Mouse (Mus musculus) hindbrain, embryonic 10.5 days (tissue): ENCODE data around the gene 2810004N23Rik. TPM values are rescaled to one million over a fixed set of nuclear protein-coding genes. Genes with fewer than 3 reads are reported as not detected.
A peak's percentile ranks its signal among the peaks of the same experiment; 100 is the strongest.

ENCODE experiments used
- DNase-seq: peaks from one replicate; pipeline ENCODE4 v3.0.0-alpha.2; 2017; ENCODE audit warnings: low spot score
- H3K27ac ChIP-seq: fragments of 300-500 bp; sonication (generic); 2 replicates; pipeline ENCODE4 v1.5.1; 2016; ENCODE audit warnings: mild to moderate bottlenecking, moderate library complexity
- H3K27me3 ChIP-seq: fragments of 300-500 bp; sonication (generic); 2 replicates; pipeline ENCODE4 v1.6.1; 2016; ENCODE audit warnings: mild to moderate bottlenecking; ENCODE audit not compliant: poor library complexity, insufficient read depth, severe bottlenecking
- H3K36me3 ChIP-seq: fragments of 300-500 bp; sonication (generic); 2 replicates; pipeline ENCODE4 v1.6.1; 2016; ENCODE audit warnings: mild to moderate bottlenecking, moderate library complexity
- H3K4me1 ChIP-seq: fragments of 300-500 bp; sonication (generic); replicated peaks from 2 replicates; pipeline ENCODE4 v1.6.1; 2016; ENCODE audit warnings: mild to moderate bottlenecking
- H3K4me3 ChIP-seq: fragments of 300-500 bp; sonication (generic); 2 replicates; pipeline ENCODE4 v1.5.1; 2016; ENCODE audit warnings: mild to moderate bottlenecking, moderate library complexity
- H3K9me3 ChIP-seq: fragments of 300-500 bp; sonication (generic); 2 replicates; pipeline ENCODE4 v1.6.1; 2016; ENCODE audit warnings: mild to moderate bottlenecking, moderate library complexity
- WGBS: fragments of 180-500 bp; shearing (Covaris S2); methylation state at CpG from one replicate; pipeline ENCODE4 v1.1.7; 2016; 5-methylcytosine and 5-hydroxymethylcytosine counted together
- polyA plus RNA-seq: library from polyadenylated mRNA; unstranded; fragments of >200 nt; fragmentation: Nextera tagmentation; extraction: Ambion mirVana; gene quantifications from 2 replicates; pipeline ENCODE4 v1.2.1, GENCODE M21; 2016

2810004N23Rik gene
- polyA plus RNA-seq, 1 experiment from 2014 or later = 51.4 TPM

- H3K4me3 ChIP-seq = no peak overlapping the region
- peaks cover 3% of the 10 kb centered on the region; the same call in 1 of the 2 replicates for H3K36me3 ChIP-seq
- peaks cover 11% of the 10 kb centered on the region for H3K4me1 ChIP-seq
- DNase-seq = peak; percentile 8
- no peaks in the 10 kb centered on the region for H3K27me3 ChIP-seq
- 50% methylated on average over 9 of the region's 9 CpGs for WGBS
- H3K9me3 ChIP-seq = no peaks in the 10 kb centered on the region
- H3K27ac ChIP-seq = 0 out of 2 replicates have a peak overlapping the region, but pooled peaks have one; percentile 35
Measured at GRCm38 (mm10) chr8:124810689-124811394, 52.1 kb downstream of the 2810004N23Rik start.

GRCm38 (mm10) chr8:124810056-124810610 is 52.8 kb downstream of the 2810004N23Rik start:
- Histone ChIP-seq H3K9me3 (no peaks in the 10 kb centered on the region), H3K27ac (no peak overlapping the region)
- 60% methylated on average over 5 of the region's 5 CpGs for WGBS

DNA sequence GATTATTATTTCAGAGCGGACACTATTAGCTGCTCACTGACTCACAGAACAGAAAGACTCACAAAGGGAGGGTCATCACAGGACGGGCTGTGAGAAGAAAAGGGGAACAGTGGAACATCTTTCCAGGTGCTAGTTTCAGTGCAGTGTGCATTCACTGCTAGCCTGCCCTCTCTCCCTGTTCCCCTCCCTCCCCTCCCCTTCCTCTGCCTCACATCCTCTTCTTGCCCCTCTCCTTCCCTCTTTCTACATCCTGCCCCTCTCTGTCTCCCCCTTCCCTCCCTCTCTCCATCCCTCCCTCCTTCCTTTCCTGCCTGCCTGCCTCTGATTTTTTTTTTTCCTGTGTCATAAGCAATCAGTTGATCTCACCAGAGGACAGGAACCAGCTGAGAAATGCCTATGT is 53.5 kb downstream of the 2810004N23Rik start:
- Histone ChIP-seq H3K27ac (no peak overlapping the region), H3K4me1 (peaks cover 11% of the 10 kb centered on the region), H3K4me3 (no peak overlapping the region), H3K36me3 (no peaks in the 10 kb centered on the region), H3K9me3 (no peaks in the 10 kb centered on the region), H3K27me3 (no peaks in the 10 kb centered on the region)
- no peak for DNase-seq
- WGBS = 55% methylated on average over 2 of the region's 2 CpGs

More at GRCm38 (mm10) chr8:124810056-124810610, 52.8 kb downstream of the 2810004N23Rik start:
- Histone ChIP-seq H3K4me1 (peaks cover 11% of the 10 kb centered on the region), H3K4me3 (no peak overlapping the region), H3K27me3 (no peaks in the 10 kb centered on the region), H3K36me3 (no peaks in the 10 kb centered on the region)
- DNase-seq = no peak

DNA sequence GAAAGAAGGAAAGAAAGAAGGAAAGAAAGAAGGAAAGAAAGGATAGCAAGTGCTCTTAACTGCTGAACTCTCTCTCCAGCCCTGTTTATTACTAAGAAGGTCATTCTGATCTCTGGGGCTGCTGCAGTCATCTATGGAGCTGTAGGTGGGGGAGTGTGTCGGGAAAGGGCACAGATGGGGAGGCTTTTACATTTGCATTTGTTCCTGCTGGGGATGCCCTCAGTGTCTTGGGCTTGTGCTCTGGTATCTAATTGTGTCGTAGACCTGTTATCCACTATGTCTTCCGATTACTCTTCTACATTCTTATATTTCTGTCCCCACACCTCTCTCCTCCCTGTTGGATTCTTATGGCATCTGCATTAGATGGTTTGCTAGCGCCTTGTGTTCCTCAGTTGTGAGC is 56.9 kb downstream of the 2810004N23Rik start:
- no peaks in the 10 kb centered on the region for H3K36me3 ChIP-seq
- peaks cover 8% of the 10 kb centered on the region for H3K4me1 ChIP-seq
- no peaks in the 10 kb centered on the region for H3K9me3 ChIP-seq
- peaks cover 9% of the 10 kb centered on the region; the same call in 1 of the 2 replicates for H3K27me3 ChIP-seq
- WGBS = 83% methylated on average over 4 of the region's 4 CpGs
- DNase-seq = no peak
- H3K4me3 ChIP-seq = no peak overlapping the region
- H3K27ac ChIP-seq = no peak overlapping the region

GRCm38 (mm10) chr8:124803824-124804702 is 58.9 kb downstream of the 2810004N23Rik start:
- Histone ChIP-seq H3K27me3 (peaks cover 9% of the 10 kb centered on the region; the same call in 1 of the 2 replicates), H3K36me3 (no peaks in the 10 kb centered on the region), H3K4me1 (no peaks in the 10 kb centered on the region), H3K4me3 (no peak overlapping the region), H3K27ac (no peak overlapping the region), H3K9me3 (no peaks in the 10 kb centered on the region)
- WGBS = 68% methylated on average over 12 of the region's 12 CpGs
- no peak for DNase-seq

DNA sequence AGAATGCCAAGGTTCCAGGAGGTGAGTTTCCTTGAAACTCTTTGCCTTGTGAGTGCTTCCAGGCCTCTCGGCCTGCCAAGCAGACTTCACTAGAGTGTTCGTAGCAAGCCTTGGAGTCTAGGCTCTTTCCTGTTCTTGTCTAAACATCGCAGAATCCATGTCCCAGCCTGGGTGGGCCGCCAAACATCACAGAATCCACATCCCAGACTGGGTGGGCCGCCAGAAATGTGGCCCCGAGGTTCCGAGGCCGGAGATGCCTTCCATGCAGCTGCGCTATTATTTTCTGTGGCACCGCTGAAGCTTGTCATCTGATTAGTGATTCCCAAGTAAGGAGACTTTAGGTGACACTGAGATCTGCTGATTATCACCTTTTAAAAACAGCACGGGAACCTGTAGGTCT is 62.4 kb downstream of the 2810004N23Rik start:
- Histone ChIP-seq H3K4me3 (no peak overlapping the region), H3K4me1 (no peaks in the 10 kb centered on the region), H3K36me3 (no peaks in the 10 kb centered on the region), H3K27me3 (peaks cover 40% of the 10 kb centered on the region), H3K9me3 (no peaks in the 10 kb centered on the region), H3K27ac (no peak overlapping the region)
- 46% methylated on average over 11 of the region's 11 CpGs for WGBS
- DNase-seq = no peak

DNA sequence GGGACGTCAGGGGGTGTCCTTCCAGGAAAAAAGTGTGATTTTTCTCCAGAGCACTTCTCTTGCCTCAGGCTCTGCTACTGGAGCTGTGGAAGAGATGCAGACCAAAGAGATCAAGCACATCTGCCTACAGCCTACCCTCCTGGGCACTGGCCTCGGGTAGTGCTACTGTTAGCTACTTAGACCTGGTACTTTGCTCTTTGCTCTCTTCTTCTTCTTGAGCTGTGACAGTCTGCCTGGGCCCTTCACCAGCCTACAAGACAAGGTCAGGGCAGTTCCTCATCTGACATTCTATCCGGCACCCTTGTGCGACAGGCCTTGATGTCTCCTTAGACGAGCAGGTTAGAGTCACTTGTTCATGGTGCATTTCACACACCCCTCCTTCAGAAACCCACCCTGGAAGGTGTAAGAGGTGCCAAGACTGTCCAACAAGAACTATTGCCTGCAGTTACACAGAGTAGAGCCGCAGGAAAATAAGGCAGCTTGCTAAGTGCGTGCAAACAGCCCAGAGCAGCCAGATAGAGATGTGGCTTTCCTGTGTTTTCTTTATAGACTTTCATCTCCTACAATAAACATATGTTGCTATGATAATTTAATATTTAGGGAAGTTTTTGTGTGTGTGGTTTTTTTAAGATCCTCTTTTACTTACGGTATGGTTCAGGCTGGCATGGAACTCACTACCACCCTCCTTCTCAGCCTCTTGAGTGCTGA is 67.0 kb downstream of the 2810004N23Rik start:
- Histone ChIP-seq H3K36me3 (no peaks in the 10 kb centered on the region), H3K27me3 (peaks cover 78% of the 10 kb centered on the region), H3K27ac (no peak overlapping the region), H3K4me1 (peaks cover 38% of the 10 kb centered on the region), H3K9me3 (no peaks in the 10 kb centered on the region), H3K4me3 (peak overlapping the region; percentile 67; the same call in 1 of the 2 replicates)
- no peak for DNase-seq
- 75% methylated on average over 8 of the region's 8 CpGs for WGBS

DNA sequence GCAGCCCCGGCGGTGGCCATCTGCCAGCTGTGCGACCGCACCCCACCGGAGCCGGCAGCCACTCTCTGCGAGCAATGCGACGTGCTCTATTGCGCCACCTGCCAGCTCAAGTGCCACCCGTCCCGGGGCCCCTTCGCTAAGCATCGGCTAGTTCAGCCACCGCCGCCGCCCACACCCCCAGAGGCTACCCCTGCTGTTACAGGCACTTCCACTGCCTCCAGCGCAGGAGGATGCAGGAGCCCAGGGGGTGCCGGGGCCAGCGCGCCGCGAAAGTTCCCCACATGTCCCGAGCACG is 68.5 kb downstream of the 2810004N23Rik start:
- no peaks in the 10 kb centered on the region for H3K9me3 ChIP-seq
- peaks cover 93% of the 10 kb centered on the region for H3K27me3 ChIP-seq
- DNase-seq = peak; percentile 77
- H3K4me1 ChIP-seq = peaks cover 38% of the 10 kb centered on the region
- WGBS = under 1% methylated on average over 25 of the region's 25 CpGs
- H3K36me3 ChIP-seq = no peaks in the 10 kb centered on the region
- H3K27ac ChIP-seq = peak overlapping the region; percentile 85
- H3K4me3 ChIP-seq = peak overlapping the region; percentile 67

GRCm38 (mm10) chr8:124793661-124794485 is 69.0 kb downstream of the 2810004N23Rik start:
- DNase-seq = peak; percentile 46
- Histone ChIP-seq H3K9me3 (no peaks in the 10 kb centered on the region), H3K27ac (peak overlapping the region; percentile 85), H3K4me3 (peak overlapping the region; percentile 67), H3K27me3 (peaks cover 98% of the 10 kb centered on the region), H3K36me3 (no peaks in the 10 kb centered on the region), H3K4me1 (peaks cover 38% of the 10 kb centered on the region)
- under 1% methylated on average over 81 of the region's 81 CpGs for WGBS

DNA sequence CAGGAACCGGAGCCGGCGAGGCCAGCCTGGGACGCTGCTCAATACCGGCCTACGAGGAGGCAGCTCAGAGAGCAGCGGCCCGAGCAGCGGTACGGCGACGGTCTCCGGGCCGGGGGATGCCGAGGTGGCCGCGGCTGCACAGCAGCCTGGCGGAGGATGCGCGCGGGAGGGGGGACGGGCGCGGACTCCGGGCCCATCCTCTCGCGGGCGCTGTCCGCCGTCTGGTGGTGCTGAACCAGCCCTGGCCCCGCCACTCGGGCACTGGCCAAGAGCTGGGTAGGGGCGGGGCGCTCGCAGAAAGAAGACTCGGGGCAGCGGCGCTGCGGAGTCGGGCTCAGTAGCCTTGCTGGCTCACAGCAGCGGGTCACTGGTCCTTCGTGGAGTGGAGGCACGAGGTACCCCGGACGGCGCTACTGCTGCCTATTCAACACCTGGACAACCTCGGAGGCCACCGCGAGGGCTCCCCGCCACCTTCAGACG is 69.7 kb downstream of the 2810004N23Rik start:
- Histone ChIP-seq H3K27me3 (peaks cover 96% of the 10 kb centered on the region), H3K4me1 (peaks cover 38% of the 10 kb centered on the region), H3K4me3 (peak overlapping the region; percentile 67), H3K27ac (peak overlapping the region; percentile 85), H3K9me3 (no peaks in the 10 kb centered on the region), H3K36me3 (no peaks in the 10 kb centered on the region)
- WGBS = under 1% methylated on average over 51 of the region's 51 CpGs
- DNase-seq = peak; percentile 90

- DNase-seq = peak; percentile 90
- H3K9me3 ChIP-seq = no peaks in the 10 kb centered on the region
- H3K36me3 ChIP-seq = no peaks in the 10 kb centered on the region
- peak within 1 kb of the TSS; percentile 85 for H3K27ac ChIP-seq
- H3K4me1 ChIP-seq = peaks cover 38% of the 10 kb centered on the region
- under 1% methylated on average over 39 of the region's 39 CpGs for WGBS
- H3K27me3 ChIP-seq = peaks cover 93% of the 10 kb centered on the region
- peak within 1 kb of the TSS; percentile 67 for H3K4me3 ChIP-seq
Measured at GRCm38 (mm10) chr8:124792708-124793107, 70.2 kb downstream of the 2810004N23Rik start, which contains the start of gene Trim67. Trim67 (plus strand) TSS chr8:124793092.
